Mouse (Mus musculus) liver, adult 2 months (tissue): ENCODE results near the gene Cpsf6.

Experiments
- CTCF ChIP-seq: fragments of 200-500 bp; IDR thresholded peaks from 2 replicates; pipeline ENCODE4 v1.5.1; 2011; ENCODE audit warnings: low read depth, low read length, control low read depth
- POLR2A ChIP-seq: fragments of 200-500 bp; IDR thresholded peaks from 2 replicates; pipeline ENCODE4 v1.6.1; 2011; ENCODE audit warnings: low read length, control low read depth; ENCODE audit not compliant: insufficient read depth; ENCODE audit errors: extremely low read depth

DNA sequence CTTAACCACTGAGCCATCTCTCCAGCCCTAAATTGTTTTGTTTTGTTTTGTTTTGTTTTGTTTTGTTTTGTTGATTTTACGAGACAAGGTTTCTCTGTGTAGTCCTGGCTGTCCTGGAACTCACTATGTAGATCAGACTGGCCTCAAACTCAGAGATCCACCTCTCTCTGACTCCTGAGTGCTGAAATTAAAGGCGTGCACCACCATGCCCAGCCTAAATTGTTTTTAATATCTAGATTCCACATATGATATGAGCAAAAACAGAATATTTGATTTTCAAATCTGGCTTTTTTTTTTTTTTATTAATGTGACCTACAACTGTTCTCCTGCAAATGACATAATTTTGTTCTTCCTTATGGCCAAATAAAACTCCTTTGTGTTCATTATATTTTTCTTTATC is 2.3 kb upstream of the Cpsf6 start:
- TF ChIP-seq CTCF: no peak
- no peak for TF ChIP-seq POLR2A
